Comparison of ENCODE assay signal across 24 mouse cellular contexts in the genomic region with DNA sequence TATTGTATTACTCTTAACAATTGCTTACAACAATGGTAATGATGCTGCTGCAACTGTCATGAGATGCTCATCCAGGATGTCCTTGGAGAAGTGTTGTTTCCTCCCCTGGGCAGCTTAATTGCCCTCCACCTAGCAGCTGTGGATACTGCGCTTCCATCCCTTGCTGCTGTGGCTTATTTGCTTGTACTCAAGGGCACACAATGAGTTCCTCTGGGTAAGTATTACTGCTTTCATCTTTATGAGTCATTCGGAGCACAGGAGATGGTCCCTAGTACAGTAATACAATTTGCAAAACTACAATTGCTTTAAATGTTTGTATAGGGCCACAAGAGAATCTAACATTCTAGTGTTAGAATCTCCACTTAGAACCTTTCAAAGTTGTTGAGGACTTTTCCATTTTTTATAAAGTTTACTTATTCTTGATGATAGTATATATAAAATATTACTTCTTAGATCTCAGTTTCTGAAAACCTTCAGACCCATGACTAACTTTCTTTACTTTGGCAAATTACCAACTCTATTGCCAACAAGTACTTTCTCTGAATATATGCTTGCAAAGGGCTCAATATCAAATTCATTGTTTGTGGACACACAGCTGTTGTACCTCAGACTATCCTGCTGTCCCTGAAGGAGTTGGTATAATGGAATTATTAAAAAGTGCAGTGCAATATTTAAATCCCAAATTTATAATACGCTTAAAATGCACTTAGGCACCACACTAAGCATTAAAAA.
DNase-seq lines count a peak whose midpoint lies in the region; ATAC-seq and TF ChIP-seq lines count a peak whose summit lies in the region.
"Had no signal": no experiment of that assay in that cellular context is flagged by ENCODE, and none has a peak within 500 bp of the region (broad histone marks: within the 10 kb centered on the region; RNA-seq: fewer than 3 reads in every experiment).

No protein-coding gene starts in this region.

- TF ChIP-seq POLR2A in liver, adult 2 months (IDR thresholded peaks at IDR 0.05; ENCODE audit: extremely low read depth, insufficient read depth, low read length): no peak

- no peak for ATAC-seq in liver, postnatal 0 days
- ATAC-seq in stomach, embryonic 16.5 days (ENCODE audit: insufficient read depth, low FRiP score): no peak
- ATAC-seq: intestine, embryonic 15.5 days; midbrain, embryonic 13.5 days had no signal

- WGBS in liver, adult 2 months: 89% methylated on average over 3 of the region's 3 CpGs
- WGBS in liver, postnatal 0 days (ENCODE audit: insufficient replicate concordance): 68% methylated on average over 3 of the region's 3 CpGs
- WGBS in stomach, embryonic 16.5 days: 64% methylated on average over 3 of the region's 3 CpGs

- peak; percentile 32 to 82 for DNase-seq in adrenal gland, adult (ENCODE audit: inconsistent age in 2 of 2, low spot score in 1 of 2)
- DNase-seq in adrenal gland, adult 18-20 months (ENCODE audit: low spot score in 2 of 2): no peak
- DNase-seq in liver, adult 2 months (ENCODE audit: extremely low read depth, low read depth, low spot score): peak; percentile 46
- no peak for DNase-seq in liver, postnatal 0 days
- peak; percentile 5 for DNase-seq in adrenal gland, postnatal 25 days
- no peak for DNase-seq in cerebellum, postnatal 36 days
- no peak for DNase-seq in urinary bladder, postnatal 25 days (ENCODE audit: low spot score)
- DNase-seq: cerebellum, adult 18-20 months; cerebellum, postnatal 14 days; gastrocnemius, postnatal 36 days; kidney, adult 8-10 months; kidney, postnatal 10 days; right cerebral cortex, postnatal 4 days; thymus, adult 18-20 months; thymus, postnatal 36 days had no signal

- H3K9me3 ChIP-seq in liver, postnatal 0 days (ENCODE audit: low read length): no peaks in the 10 kb centered on the region
- H3K9me3 ChIP-seq in stomach, embryonic 16.5 days (replicated peaks; ENCODE audit: control insufficient read depth, low read length): no peaks in the 10 kb centered on the region
- H3K9me3 ChIP-seq: embryonic facial prominence, embryonic 15.5 days; hindbrain, embryonic 15.5 days; intestine, embryonic 15.5 days; megakaryocyte, embryonic 14.5 days; midbrain, embryonic 13.5 days; neural tube, embryonic 12.5 days had no signal

- no peak for TF ChIP-seq CTCF in liver, adult 2 months (IDR thresholded peaks at IDR 0.05; ENCODE audit: low read depth, low read length)
- TF ChIP-seq CTCF in liver, postnatal 0 days (IDR thresholded peaks at IDR 0.05; ENCODE audit: low read depth): no peak

- H3K27ac ChIP-seq in liver, adult 2 months (replicated peaks; ENCODE audit: insufficient read depth, low read depth, low read length): no peak overlapping the region
- no peak overlapping the region for H3K27ac ChIP-seq in liver, postnatal 0 days (ENCODE audit: low read depth)
- H3K27ac ChIP-seq in stomach, embryonic 16.5 days (ENCODE audit: low read length): peak overlapping the region; percentile 3; the same call in 1 of the 2 replicates
- H3K27ac ChIP-seq: hindbrain, embryonic 15.5 days; intestine, embryonic 15.5 days; left cerebral cortex, adult 2 months; liver, embryonic 14.5 days; midbrain, embryonic 13.5 days; neural tube, embryonic 12.5 days had no signal

- H3K27me3 ChIP-seq in liver, adult 2 months (ENCODE audit: control insufficient read depth, insufficient read depth, low read length): no peaks in the 10 kb centered on the region
- no peaks in the 10 kb centered on the region for H3K27me3 ChIP-seq in liver, postnatal 0 days (ENCODE audit: insufficient read depth, low read length)
- no peaks in the 10 kb centered on the region for H3K27me3 ChIP-seq in stomach, embryonic 16.5 days (ENCODE audit: control insufficient read depth, insufficient read depth, low read length)
- H3K27me3 ChIP-seq: embryonic facial prominence, embryonic 15.5 days; hindbrain, embryonic 15.5 days; intestine, embryonic 15.5 days; megakaryocyte, embryonic 14.5 days; midbrain, embryonic 13.5 days; neural tube, embryonic 12.5 days had no signal

- TF ChIP-seq EP300 in liver, postnatal 0 days (IDR thresholded peaks at IDR 0.05; ENCODE audit: low read depth): no peak

- no peak overlapping the region for H3K9ac ChIP-seq in liver, adult 2 months (ENCODE audit: low read depth, low read length)
- no peak overlapping the region for H3K9ac ChIP-seq in liver, postnatal 0 days (replicated peaks)
- H3K9ac ChIP-seq in stomach, embryonic 16.5 days (ENCODE audit: low read length): no peak overlapping the region
- H3K9ac ChIP-seq: embryonic facial prominence, embryonic 15.5 days; hindbrain, embryonic 15.5 days; intestine, embryonic 15.5 days; liver, embryonic 14.5 days; midbrain, embryonic 13.5 days; neural tube, embryonic 12.5 days had no signal

- no peaks in the 10 kb centered on the region; the same call in 1 of the 2 replicates for H3K79me2 ChIP-seq in liver, adult 2 months (ENCODE audit: control insufficient read depth, insufficient read depth, low read length)

- H3K36me3 ChIP-seq in liver, adult 2 months (ENCODE audit: control insufficient read depth, insufficient read depth, low read length): peaks cover 10% of the 10 kb centered on the region
- no peaks in the 10 kb centered on the region for H3K36me3 ChIP-seq in liver, postnatal 0 days (replicated peaks; ENCODE audit: insufficient read depth, low read length)
- no peaks in the 10 kb centered on the region for H3K36me3 ChIP-seq in stomach, embryonic 16.5 days (ENCODE audit: control insufficient read depth, insufficient read depth, low read length)
- H3K36me3 ChIP-seq: embryonic facial prominence, embryonic 15.5 days; hindbrain, embryonic 15.5 days; intestine, embryonic 15.5 days; midbrain, embryonic 13.5 days; neural tube, embryonic 12.5 days had no signal

- H3K4me1 ChIP-seq in liver, adult 2 months (ENCODE audit: control insufficient read depth, insufficient read depth, low read length): no peaks in the 10 kb centered on the region
- no peaks in the 10 kb centered on the region for H3K4me1 ChIP-seq in liver, postnatal 0 days (ENCODE audit: insufficient read depth)
- H3K4me1 ChIP-seq in stomach, embryonic 16.5 days (ENCODE audit: control insufficient read depth, insufficient read depth, low read length): peaks cover 24% of the 10 kb centered on the region
- H3K4me1 ChIP-seq: hindbrain, embryonic 15.5 days; megakaryocyte, embryonic 14.5 days; midbrain, embryonic 13.5 days; neural tube, embryonic 12.5 days had no signal

- no peak overlapping the region for H3K4me3 ChIP-seq in liver, adult 2 months (ENCODE audit: insufficient read depth, low read depth, low read length)
- no peak overlapping the region for H3K4me3 ChIP-seq in liver, postnatal 0 days (ENCODE audit: low read depth, low read length)
- H3K4me3 ChIP-seq in stomach, embryonic 16.5 days (replicated peaks; ENCODE audit: low read length): no peak overlapping the region
- H3K4me3 ChIP-seq: embryonic facial prominence, embryonic 15.5 days; hindbrain, embryonic 15.5 days; intestine, embryonic 15.5 days; left cerebral cortex, adult 2 months; megakaryocyte, embryonic 14.5 days; midbrain, embryonic 13.5 days; neural tube, embryonic 12.5 days had no signal

- H3K4me2 ChIP-seq in liver, postnatal 0 days (ENCODE audit: low read depth, low read length): no peak overlapping the region
- no peak overlapping the region for H3K4me2 ChIP-seq in stomach, embryonic 16.5 days (ENCODE audit: low read depth, low read length)
- H3K4me2 ChIP-seq: embryonic facial prominence, embryonic 15.5 days; hindbrain, embryonic 15.5 days; intestine, embryonic 15.5 days; midbrain, embryonic 13.5 days; neural tube, embryonic 12.5 days had no signal

Comparison
In these comparisons a context has a peak if more than half of its experiments do, and no peak if none do; other contexts are left out.
1. DNase-seq: peak in adrenal gland, adult (2 of 2), liver, adult 2 months (single experiment) and adrenal gland, postnatal 25 days (single experiment); none in adrenal gland, adult 18-20 months (0 of 2), liver, postnatal 0 days (single experiment), cerebellum, postnatal 36 days (0 of 2) and urinary bladder, postnatal 25 days (single experiment).